Mouse (Mus musculus) heart, adult 18-20 months (tissue): ENCODE data around the gene Nr2f6. TPM values are rescaled to one million over a fixed set of nuclear protein-coding genes. Genes with fewer than 3 reads are reported as not detected.
"Not testable (repeated sequence)": the region's sequence is repeated elsewhere in the genome, so short reads cannot be mapped to it uniquely, and the experiment has no call there.

Experiments
- DNase-seq, 2 experiments: peaks; one replicate each; pipeline ENCODE4 v3.0.0; 2021 to 2022; ENCODE audit warnings: mixed read lengths in 1 of 2
- total RNA-seq, 2 experiments: library from RNA; stranded (reverse); gene quantifications; 2 replicates each; pipeline ENCODE4 v1.2.3; 2021

Nr2f6 gene
- total RNA-seq, 2 experiments from 2014 or later, result 48.0 to 53.8 TPM

DNA sequence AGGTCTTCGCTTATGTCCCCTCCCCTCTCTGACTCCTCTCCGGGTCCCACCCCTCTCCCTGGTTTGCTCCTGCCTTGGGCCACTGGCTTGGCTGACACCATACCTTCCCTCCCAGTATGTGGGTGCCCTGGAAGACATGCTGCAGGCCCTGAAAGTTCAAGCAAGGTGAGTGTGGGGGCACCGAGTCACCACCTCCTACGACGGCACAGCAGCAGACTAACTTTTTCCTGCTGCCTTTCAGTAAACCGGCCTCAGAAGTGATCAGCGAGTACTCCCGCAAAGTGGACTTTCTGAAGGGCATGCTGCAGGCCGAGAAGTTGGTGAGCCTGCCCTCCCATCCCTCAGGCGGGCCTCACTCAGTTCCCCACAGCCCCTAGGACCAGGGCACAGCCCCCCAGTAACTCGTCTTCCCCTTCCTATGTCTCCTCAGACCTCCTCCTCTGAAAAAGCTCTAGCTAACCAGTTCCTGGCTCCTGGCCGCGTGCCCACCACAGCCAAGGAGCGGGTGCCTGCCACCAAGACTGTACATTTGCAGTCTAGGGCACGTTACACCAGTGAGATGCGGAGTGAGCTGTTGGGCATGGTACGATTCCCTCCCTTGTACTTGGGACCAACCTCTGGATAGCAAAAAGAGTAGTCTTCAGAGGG lies 14.1 kb downstream of the Nr2f6 start:
- no peak for DNase-seq

DNA sequence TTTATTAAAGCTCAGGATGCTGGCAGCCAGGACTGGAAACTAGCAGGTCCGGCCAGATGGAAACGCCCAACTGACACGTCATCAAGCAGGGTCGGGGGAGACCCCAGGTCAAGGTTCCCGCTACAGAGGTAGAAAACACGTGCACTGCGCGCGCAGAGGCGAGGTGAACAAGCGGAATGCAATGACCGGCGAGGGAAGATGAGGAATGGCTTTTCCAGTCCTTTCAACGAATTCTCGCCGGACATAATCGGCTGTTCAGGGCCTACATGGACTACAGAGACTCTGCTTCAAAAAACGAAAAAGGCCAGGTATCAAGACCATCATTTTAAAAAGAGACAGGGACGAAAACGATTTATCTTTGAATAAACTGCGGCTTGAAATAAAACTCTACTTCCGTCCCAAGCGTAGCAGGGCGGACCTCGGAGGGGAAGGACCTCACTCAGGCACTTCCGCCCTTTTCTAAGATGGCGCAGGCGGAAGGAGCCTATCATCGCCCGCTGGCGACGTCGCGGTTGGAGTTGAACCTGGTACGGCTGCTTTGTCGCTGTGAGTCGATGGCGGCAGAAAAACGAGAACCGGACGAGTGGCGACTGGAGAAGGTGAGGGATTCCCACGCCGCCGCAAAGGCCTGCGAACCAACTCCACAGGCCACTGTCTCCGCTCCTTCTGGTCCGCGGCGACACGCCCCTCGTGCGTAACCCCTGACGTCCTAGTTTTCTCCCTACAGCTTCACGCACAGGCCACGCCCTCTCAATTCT lies 14.8 kb downstream of the Nr2f6 start, which contains the start of gene Use1:
Gene Use1 (plus strand): TSS at position 78 of the 758 bp plus-strand sequence.
- peak; percentile 94 to 97 for DNase-seq

DNA sequence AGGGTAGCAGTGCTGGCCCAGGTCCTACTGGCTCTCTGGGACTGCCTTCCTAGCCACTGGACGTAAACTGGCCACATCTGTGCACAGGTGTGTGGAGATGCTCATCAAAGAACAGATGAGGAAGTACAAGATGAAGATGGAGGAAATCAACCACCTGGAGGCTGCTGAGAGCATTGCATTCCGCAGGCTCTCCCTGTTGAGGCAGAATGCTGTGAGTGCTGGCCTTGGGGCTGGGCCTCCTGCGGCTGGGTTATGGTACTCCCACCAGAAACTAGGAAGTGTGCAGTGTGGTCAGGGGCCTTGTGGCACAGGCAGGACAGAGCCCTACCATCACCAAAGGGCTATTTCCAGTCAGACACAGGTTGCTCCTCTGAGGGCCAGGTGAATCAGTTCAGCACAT lies 23.7 kb downstream of the Nr2f6 start:
- DNase-seq, result no peak

DNA sequence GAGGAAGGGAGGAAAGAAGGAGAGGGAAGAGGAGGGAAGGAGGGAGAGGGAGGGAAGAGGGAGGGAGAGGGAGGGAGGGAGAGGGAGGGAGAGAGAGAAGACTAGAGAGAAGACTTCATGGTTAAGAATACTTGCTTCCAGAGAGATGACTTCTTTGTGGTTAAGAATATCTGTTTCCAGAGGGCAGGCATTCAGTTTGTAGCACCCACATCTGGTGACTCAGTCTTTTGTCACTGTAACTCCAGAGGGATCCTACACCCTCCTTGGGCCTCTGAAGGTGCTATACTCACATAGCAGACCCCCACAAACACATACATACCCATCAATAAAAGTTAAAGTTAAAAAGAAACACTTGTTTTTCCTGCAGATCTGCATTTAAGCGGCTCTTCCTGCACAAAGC lies 30.2 kb downstream of the Nr2f6 start:
- DNase-seq, result no peak

DNA sequence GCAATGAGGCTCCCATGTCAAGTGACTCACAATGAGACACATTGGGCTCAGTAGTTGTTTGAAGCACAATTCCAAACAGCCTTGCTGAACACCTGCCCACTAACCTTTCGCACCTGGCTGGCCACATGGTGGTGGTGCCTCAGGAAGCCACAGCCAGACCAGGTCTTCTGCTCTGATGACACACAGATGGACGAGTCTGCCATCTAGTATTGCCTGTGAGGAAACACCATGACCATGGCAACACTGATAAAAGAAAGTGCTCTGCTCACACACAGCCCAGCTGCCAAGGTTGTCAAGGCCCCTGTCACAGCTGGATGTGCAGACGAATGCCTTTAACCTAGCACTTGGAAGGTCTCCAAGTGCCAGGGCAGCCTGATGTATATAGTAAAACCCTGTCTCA lies 30.6 kb downstream of the Nr2f6 start:
- DNase-seq, result no peak

DNA sequence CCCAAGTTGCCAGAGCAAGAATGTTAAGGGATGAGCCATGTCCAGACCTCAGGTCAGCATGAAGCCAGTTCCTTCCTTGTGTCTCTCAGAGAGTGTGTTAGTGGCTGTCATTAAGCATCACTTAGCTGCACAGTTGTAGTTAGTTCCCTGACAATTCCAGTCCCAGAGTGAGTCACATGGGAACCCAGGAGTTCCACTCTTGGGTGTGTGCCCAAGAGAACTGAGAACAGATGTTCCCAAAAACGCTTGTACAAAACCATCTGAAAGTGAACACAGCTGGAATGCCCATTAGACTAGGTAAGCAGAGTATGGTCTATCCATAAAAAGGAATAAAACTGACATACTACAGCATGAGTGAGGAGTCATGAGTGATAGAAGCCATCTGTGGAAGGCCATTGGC lies 35.2 kb downstream of the Nr2f6 start:
- no peak for DNase-seq

DNA sequence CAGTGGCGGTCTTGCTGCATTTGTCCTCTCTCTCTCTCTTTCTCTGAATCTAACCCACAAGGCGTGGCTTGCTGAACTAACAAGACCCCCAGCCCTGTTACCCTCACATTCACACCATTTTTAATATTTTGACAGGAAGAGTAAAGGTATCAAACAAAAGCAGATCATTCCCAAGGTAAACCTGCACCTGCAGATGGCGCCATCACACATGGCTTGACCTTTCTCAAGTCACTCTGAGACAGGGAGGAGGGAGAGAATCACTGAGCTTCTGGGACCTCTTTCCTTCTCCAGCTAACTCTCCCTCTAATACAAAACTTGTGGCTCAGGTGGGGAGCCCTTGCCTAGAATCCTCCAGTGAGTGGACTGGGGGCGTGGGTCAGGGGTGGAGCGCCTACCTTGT lies 41.1 kb downstream of the Nr2f6 start:
- peak in 1 of 2 experiments; percentile 55 for DNase-seq

DNA sequence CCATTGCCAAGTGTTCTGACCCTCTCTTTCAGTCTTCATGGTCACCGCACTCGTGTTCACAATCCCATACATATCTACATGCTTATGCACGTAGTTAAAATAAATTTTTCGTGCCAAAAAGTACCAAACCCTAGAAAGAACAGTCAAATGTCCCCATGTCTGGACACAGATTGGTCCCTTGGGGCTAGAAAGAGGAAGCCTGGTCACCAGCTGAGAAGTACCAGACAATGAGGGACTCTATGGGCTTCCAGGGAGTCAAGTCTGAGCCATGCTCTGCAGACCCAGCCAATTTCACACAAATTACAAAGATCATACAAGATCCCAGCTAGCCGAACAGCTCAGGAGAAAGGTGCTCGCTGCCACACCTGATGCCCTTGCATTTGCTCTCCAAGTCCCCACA lies 43.9 kb downstream of the Nr2f6 start:
- not testable (repeated sequence) for DNase-seq

DNA sequence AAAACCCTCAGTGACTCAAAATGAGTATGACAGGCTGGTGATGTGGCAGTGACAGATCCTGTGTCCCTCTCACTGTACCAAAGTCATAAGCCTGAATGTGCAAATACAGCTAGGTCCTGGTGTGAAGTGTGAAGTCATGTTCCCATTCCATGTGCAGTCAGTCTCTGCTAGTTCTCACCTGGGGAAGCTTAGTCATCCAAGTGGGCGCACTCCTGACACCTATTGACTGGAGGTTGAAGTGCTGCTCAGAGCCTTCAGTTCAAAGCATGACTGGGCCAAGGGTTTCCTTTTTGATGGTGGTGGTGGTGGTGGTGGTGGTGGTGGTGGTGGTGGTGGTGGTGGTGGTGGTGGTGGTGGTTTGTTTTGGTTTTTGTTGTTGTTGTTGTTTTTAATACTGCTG lies 56.9 kb downstream of the Nr2f6 start:
- DNase-seq, result peak; percentile 38 to 67

Other genes starting within 250 kb of the Nr2f6 start
- gene Myo9b, start 109.2 kb downstream of the Nr2f6 start, total RNA-seq, result 10 to 100 TPM; 20.5 to 22.3 TPM
- gene Haus8, start 109.0 kb downstream of the Nr2f6 start, total RNA-seq, result 10 to 100 TPM; 25.5 to 29.5 TPM
- 100 to 1,000 TPM; 163 to 174 TPM for gene Use1, start 15.1 kb downstream of the Nr2f6 start, total RNA-seq
- 10 to 100 TPM; 14.2 to 14.9 TPM for gene Ocel1, start 10.7 kb downstream of the Nr2f6 start, total RNA-seq
- gene Ushbp1, start 13.8 kb upstream of the Nr2f6 start, total RNA-seq, result 10 to 100 TPM; 20.4 to 23.2 TPM
- gene Babam1, start 14.9 kb upstream of the Nr2f6 start, total RNA-seq, result 10 to 100 TPM; 67.9 to 69.8 TPM
- gene Ankle1, start 24.1 kb upstream of the Nr2f6 start, total RNA-seq, result not detected
- gene Abhd8, start 81.7 kb upstream of the Nr2f6 start, total RNA-seq, result 10 to 100 TPM; 23.8 to 26.6 TPM
- 100 to 1,000 TPM; 126 to 127 TPM for gene Mrpl34, start 83.0 kb upstream of the Nr2f6 start, total RNA-seq
- 10 to 100 TPM; 31.4 to 32.1 TPM for gene Dda1, start 87.2 kb upstream of the Nr2f6 start, total RNA-seq
- gene Ano8, start 104.0 kb upstream of the Nr2f6 start, total RNA-seq, result 10 to 100 TPM; 16.6 to 16.9 TPM
- gene Gtpbp3, start 106.1 kb upstream of the Nr2f6 start, total RNA-seq, result 10 to 100 TPM; 19.1 to 22.2 TPM
- gene Plvap, start 129.8 kb upstream of the Nr2f6 start, total RNA-seq, result 10 to 100 TPM; 23.0 to 30.9 TPM
- gene Ccdc194, start 143.8 kb upstream of the Nr2f6 start, total RNA-seq, result not detected
- gene Bst2, start 155.5 kb upstream of the Nr2f6 start, total RNA-seq, result 10 to 100 TPM; 19.3 to 40.2 TPM
- gene Mvb12a, start 161.0 kb upstream of the Nr2f6 start, total RNA-seq, result 10 to 100 TPM; 28.4 to 28.5 TPM
- under 1 TPM; 0.42 to 0.51 TPM for gene Tmem221, start 176.9 kb upstream of the Nr2f6 start, total RNA-seq
- under 1 TPM; 0.15 TPM for gene Nxnl1, start 184.6 kb upstream of the Nr2f6 start, total RNA-seq
- gene Slc27a1, start 186.9 kb upstream of the Nr2f6 start, total RNA-seq, result 100 to 1,000 TPM; 162 to 202 TPM
- gene Pgls, start 210.2 kb upstream of the Nr2f6 start, total RNA-seq, result 10 to 100 TPM; 66.5 to 72.2 TPM
- 1 to 10 TPM in 1 of 2 experiments, under 1 TPM in 1; 0.99 to 1.0 TPM for gene Fam129c, start 215.7 kb upstream of the Nr2f6 start, total RNA-seq
- 10 to 100 TPM; 41.6 to 42.4 TPM for gene Colgalt1, start 229.0 kb upstream of the Nr2f6 start, total RNA-seq